Mouse (Mus musculus): ENCODE measurements around the gene Gak. TPM values are rescaled to one million over a fixed set of nuclear protein-coding genes. Genes with fewer than 3 reads are reported as not detected.
A peak's percentile ranks its signal among the peaks of the same experiment; 100 is the strongest.
"Not testable (repeated sequence)": the region's sequence is repeated elsewhere in the genome, so short reads cannot be mapped to it uniquely, and the experiment has no call there.

Gak gene
- total RNA-seq, 2 experiments from 2014 or later = 69.6 to 120 TPM

- no peak for ATAC-seq (replicated peaks; ENCODE audit: poor library complexity)
These were observed 27.9 kb upstream of the Gak start for GRCm38 (mm10) chr5:108657406-108657805.

GRCm38 (mm10) chr5:108655891-108656650 is 26.5 kb upstream of the Gak start:
- ATAC-seq (replicated peaks; ENCODE audit: poor library complexity) = no peak

- no peak for ATAC-seq (replicated peaks; ENCODE audit: poor library complexity)
These were observed 25.8 kb upstream of the Gak start for GRCm38 (mm10) chr5:108655381-108655780.

- ATAC-seq (replicated peaks; ENCODE audit: poor library complexity) = no peak
These were observed 25.0 kb upstream of the Gak start for GRCm38 (mm10) chr5:108654444-108654990.

- no peak for ATAC-seq (replicated peaks; ENCODE audit: poor library complexity)
These were observed 23.8 kb upstream of the Gak start for GRCm38 (mm10) chr5:108653341-108653740.

- peak; percentile 88 for ATAC-seq (replicated peaks; ENCODE audit: poor library complexity)
These were observed 22.3 kb upstream of the Gak start for GRCm38 (mm10) chr5:108651823-108652222.

GRCm38 (mm10) chr5:108651136-108651720 is 21.7 kb upstream of the Gak start:
- ATAC-seq (replicated peaks; ENCODE audit: poor library complexity) = no peak

GRCm38 (mm10) chr5:108650341-108650740 is 20.8 kb upstream of the Gak start:
- no peak for ATAC-seq (replicated peaks; ENCODE audit: poor library complexity)

GRCm38 (mm10) chr5:108648937-108649576 is 19.5 kb upstream of the Gak start:
- ATAC-seq (replicated peaks; ENCODE audit: poor library complexity) = no peak

GRCm38 (mm10) chr5:108647820-108648465 is 18.4 kb upstream of the Gak start:
- ATAC-seq (replicated peaks; ENCODE audit: poor library complexity) = no peak

- ATAC-seq (replicated peaks; ENCODE audit: poor library complexity) = no peak
These were observed 17.8 kb upstream of the Gak start for GRCm38 (mm10) chr5:108647311-108647710.

GRCm38 (mm10) chr5:108646343-108646660 is 16.7 kb upstream of the Gak start:
- no peak for ATAC-seq (replicated peaks; ENCODE audit: poor library complexity)

- ATAC-seq (replicated peaks; ENCODE audit: poor library complexity) = no peak
These were observed 16.2 kb upstream of the Gak start for GRCm38 (mm10) chr5:108645651-108646342.

- ATAC-seq (replicated peaks; ENCODE audit: poor library complexity) = no peak
These were observed 14.1 kb upstream of the Gak start for GRCm38 (mm10) chr5:108643674-108644073.

GRCm38 (mm10) chr5:108636172-108636571 is 6.6 kb upstream of the Gak start:
- peak; percentile 89 for ATAC-seq (replicated peaks; ENCODE audit: poor library complexity)

GRCm38 (mm10) chr5:108634088-108634487 is 4.5 kb upstream of the Gak start:
- ATAC-seq (replicated peaks; ENCODE audit: poor library complexity) = not testable (repeated sequence)

- no peak for ATAC-seq (replicated peaks; ENCODE audit: poor library complexity)
These were observed 4.1 kb upstream of the Gak start for GRCm38 (mm10) chr5:108633676-108634075.

GRCm38 (mm10) chr5:108628891-108629633 is 493 bp downstream of the Gak start:
- ATAC-seq (replicated peaks; ENCODE audit: poor library complexity) = peak; percentile 45

- ATAC-seq (replicated peaks; ENCODE audit: poor library complexity) = no peak
These were observed 3.4 kb downstream of the Gak start for GRCm38 (mm10) chr5:108626050-108626660.

- ATAC-seq (replicated peaks; ENCODE audit: poor library complexity) = no peak
These were observed 7.7 kb downstream of the Gak start for GRCm38 (mm10) chr5:108621870-108622269.

Measured in megakaryocyte progenitor cell, adult 5-6 weeks (primary cell).